Mouse (Mus musculus) heart, embryonic 10.5 days (tissue): ENCODE measurements around the gene Cdh12. TPM values are rescaled to one million over a fixed set of nuclear protein-coding genes. Genes with fewer than 3 reads are reported as not detected.

Source experiments
- DNase-seq: peaks from one replicate; pipeline ENCODE4 v3.0.0-alpha.2; 2017; ENCODE audit warnings: low spot score
- H3K27ac ChIP-seq: fragments of 300-500 bp; sonication (generic); 2 replicates; pipeline ENCODE4 v1.5.1; 2016; ENCODE audit warnings: mild to moderate bottlenecking
- H3K27me3 ChIP-seq: fragments of 300-500 bp; sonication (generic); 2 replicates; pipeline ENCODE4 v1.6.1; 2016; ENCODE audit warnings: mild to moderate bottlenecking; ENCODE audit not compliant: poor library complexity, insufficient read depth, severe bottlenecking
- H3K36me3 ChIP-seq: fragments of 300-500 bp; sonication (generic); 2 replicates; pipeline ENCODE4 v1.6.1; 2016; ENCODE audit warnings: mild to moderate bottlenecking, moderate library complexity
- H3K4me1 ChIP-seq: fragments of 300-500 bp; sonication (generic); 2 replicates; pipeline ENCODE4 v1.6.1; 2016; ENCODE audit warnings: mild to moderate bottlenecking
- H3K4me3 ChIP-seq: fragments of 300-500 bp; sonication (generic); 2 replicates; pipeline ENCODE4 v1.5.1; 2016; ENCODE audit warnings: mild to moderate bottlenecking, moderate library complexity
- H3K9me3 ChIP-seq: fragments of 300-500 bp; sonication (generic); 2 replicates; pipeline ENCODE4 v1.6.1; 2016; ENCODE audit warnings: mild to moderate bottlenecking, moderate library complexity
- WGBS: fragments of 180-500 bp; shearing (Covaris S2); methylation state at CpG from one replicate; pipeline ENCODE4 v1.1.7; 2016; 5-methylcytosine and 5-hydroxymethylcytosine counted together
- microRNA-seq: library from miRNA; unstranded; fragments of <30 nt; microRNA quantifications from one replicate; pipeline ENCODE4, GENCODE M21; 2017
- polyA plus RNA-seq: library from polyadenylated mRNA; unstranded; fragments of >200 nt; fragmentation: Nextera tagmentation; extraction: Ambion mirVana; gene quantifications from 2 replicates; pipeline ENCODE4 v1.2.1, GENCODE M21; 2016

Gene Cdh12
- polyA plus RNA-seq, 1 experiment from 2014 or later: 0.03 TPM

DNA sequence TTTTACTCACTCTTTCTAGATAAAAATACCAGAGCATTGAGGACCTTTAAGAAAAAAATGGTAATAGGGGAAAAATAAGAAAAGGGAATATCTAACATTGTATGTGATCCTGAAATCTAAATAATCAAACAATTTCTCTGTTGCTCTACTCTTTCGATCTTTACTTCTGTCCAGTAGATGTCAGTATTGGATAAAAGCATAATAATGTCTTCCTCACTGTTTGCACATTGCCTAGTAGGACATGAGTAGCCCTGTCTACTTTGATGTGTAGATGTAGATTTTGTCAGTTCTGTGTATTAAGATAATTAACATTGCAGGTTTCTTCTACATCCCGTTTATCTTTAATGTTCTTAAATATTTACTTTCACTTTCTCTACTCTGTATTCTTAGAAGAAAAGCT is 1087.8 kb downstream of the Cdh12 start:
- no peak for DNase-seq

DNA sequence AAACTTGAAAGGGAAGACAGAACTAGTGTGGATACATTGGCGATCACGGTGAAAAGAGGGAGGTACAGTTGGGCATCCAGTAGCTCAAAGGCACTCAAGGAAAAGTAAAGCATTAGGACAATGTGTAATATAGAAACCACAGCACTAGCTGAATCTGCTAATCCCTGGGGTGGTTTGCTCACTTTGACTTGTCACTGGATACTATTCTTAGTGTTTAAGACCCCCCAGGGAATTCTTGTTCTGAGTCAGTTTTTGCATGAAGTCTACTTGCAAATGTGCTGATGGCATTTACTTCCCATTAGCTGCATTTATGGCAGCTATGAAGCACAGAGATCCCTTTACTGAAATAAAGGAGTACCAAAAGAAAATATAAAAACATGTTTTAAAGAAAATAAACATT is 1095.7 kb downstream of the Cdh12 start:
- WGBS: 93% methylated on average over 2 of the region's 2 CpGs
- Histone ChIP-seq H3K4me3 (no peak overlapping the region), H3K9me3 (no peaks in the 10 kb centered on the region), H3K4me1 (no peaks in the 10 kb centered on the region), H3K36me3 (no peaks in the 10 kb centered on the region), H3K27me3 (no peaks in the 10 kb centered on the region), H3K27ac (no peak overlapping the region)
- no peak for DNase-seq

More for the DNA sequence above, 1087.8 kb downstream of the Cdh12 start:
- H3K27me3 ChIP-seq: no peaks in the 10 kb centered on the region
- no peak overlapping the region for H3K27ac ChIP-seq
- no peaks in the 10 kb centered on the region for H3K4me1 ChIP-seq
- no peaks in the 10 kb centered on the region for H3K36me3 ChIP-seq
- no peaks in the 10 kb centered on the region for H3K9me3 ChIP-seq
- 57% methylated on average over 2 of the region's 2 CpGs for WGBS
- no peak overlapping the region for H3K4me3 ChIP-seq

DNA sequence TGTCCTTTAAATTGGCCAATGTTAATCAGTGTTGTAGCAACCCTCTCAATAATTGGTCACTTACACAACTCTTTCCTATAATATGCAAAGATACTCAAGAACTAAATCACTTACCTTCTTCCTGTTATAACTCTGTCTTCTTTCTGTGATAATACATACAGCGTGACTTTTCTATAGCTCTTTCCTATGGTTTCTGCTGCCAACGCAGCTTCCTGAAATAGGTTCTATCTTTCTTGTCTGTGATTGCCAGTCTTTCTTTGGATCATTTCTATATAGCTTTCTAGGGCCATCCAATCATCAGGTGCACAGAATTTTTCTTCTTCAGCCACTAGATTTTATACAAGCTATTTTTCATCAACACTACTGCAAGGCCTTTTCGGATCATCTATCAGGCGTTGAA is 1106.9 kb downstream of the Cdh12 start:
- 86% methylated on average over 4 of the region's 4 CpGs for WGBS
- Histone ChIP-seq H3K27me3 (no peaks in the 10 kb centered on the region), H3K4me1 (no peaks in the 10 kb centered on the region), H3K9me3 (no peaks in the 10 kb centered on the region), H3K27ac (no peak overlapping the region), H3K36me3 (no peaks in the 10 kb centered on the region), H3K4me3 (no peak overlapping the region)
- no peak for DNase-seq

DNA sequence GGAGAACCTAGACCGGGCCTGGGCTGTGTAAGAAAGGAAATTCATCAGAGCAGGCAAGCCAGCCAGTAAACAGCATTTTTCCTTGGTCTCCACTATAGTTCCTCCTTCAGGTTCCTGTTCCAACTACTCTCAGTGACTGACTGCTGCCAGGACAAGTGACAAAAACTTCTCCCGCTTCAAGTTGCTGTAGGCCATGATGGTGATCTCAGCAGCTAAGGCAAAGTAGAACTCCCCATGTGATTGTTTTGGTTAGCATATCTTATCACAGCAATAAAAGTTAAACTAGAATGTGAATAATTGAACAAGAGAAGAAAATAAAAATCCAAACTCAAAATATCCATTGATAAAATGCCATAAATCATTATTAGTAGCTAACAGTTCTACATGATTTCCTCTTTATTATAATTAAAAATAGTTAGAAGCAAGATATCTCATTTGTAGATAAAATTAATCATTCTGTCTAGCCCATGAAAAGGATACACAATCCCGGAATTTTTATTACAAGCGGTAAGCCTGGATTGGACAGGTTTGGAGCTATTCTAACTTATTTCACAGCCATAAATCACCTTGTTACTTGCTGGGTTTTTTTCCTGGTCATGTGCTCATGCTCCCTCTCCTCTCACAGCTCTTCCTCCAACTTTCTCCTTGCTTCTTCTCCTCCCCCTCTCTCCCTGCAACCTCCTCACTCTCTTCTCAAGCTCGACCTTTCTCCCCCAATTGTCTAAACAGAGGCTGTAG is 1117.4 kb downstream of the Cdh12 start:
- Histone ChIP-seq H3K4me3 (no peak overlapping the region), H3K27me3 (no peaks in the 10 kb centered on the region), H3K36me3 (no peaks in the 10 kb centered on the region), H3K9me3 (no peaks in the 10 kb centered on the region), H3K4me1 (no peaks in the 10 kb centered on the region), H3K27ac (no peak overlapping the region)
- no peak for DNase-seq
- 82% methylated on average over 5 of the region's 5 CpGs for WGBS

DNA sequence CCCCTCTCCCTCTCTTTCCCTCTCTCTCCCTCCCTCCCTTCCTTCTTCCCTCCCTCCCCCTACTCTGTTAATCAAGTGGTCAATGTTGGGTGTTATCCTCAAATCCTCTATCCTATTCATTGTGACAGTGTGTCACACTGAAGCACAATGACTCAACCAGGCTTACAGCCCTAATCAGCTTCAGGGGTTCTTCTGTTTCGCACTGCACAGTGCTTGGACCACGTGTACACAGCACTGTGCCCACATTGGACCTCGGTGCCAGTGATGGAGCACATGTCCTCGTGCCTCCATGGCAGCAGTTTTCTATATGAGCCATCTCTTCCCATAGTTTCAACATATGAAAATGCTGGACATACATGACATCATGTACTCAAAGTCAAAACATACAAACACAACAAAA is 1155.4 kb downstream of the Cdh12 start:
- WGBS: 53% methylated on average over 4 of the region's 4 CpGs
- H3K9me3 ChIP-seq: no peaks in the 10 kb centered on the region
- no peaks in the 10 kb centered on the region for H3K4me1 ChIP-seq
- no peak overlapping the region for H3K27ac ChIP-seq
- no peak for DNase-seq
- no peaks in the 10 kb centered on the region for H3K27me3 ChIP-seq
- no peaks in the 10 kb centered on the region for H3K36me3 ChIP-seq
- no peak overlapping the region for H3K4me3 ChIP-seq

Small RNA genes lying within 50 kb of the gene (microRNA-seq; reads per million reads assigned to microRNA genes)
- not detected for gene Gm27397

Other genes with a start within 250 kb of the Cdh12 start
- 0.09 and 0.30 TPM in 2 replicates for gene Acot10, start 217.5 kb downstream of the Cdh12 start, polyA plus RNA-seq